9 mouse cellular contexts compared by ENCODE assay signal in the genomic region with DNA sequence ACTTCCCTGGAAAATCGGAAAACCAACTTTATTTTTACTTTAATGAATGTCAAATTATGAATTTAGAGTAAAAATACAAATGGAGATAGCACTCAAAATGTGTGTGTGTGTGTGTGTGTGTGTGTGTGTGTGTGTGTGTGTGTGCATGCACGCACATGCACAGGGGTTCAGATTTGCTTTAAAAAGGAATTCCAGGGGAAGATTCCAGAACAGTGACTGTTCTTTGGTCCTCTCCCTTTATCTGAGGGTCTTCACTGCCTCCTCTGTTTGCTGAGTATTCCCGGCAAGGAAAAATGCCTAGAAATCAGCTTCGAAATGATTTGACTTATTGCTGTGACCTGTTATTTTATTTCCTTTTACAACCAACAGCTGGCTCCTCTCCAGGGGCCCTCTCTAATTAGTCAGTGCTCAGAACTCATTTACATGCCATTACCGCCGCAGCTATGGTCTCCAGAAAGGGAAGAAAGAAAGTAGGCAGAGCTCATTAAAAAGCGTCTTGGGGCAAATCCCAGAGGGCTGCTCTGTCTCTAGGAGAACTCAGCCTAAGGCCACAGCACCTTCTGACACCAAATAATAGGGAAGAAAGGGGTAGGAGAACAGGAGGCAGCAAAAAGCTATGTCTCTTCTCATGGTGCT.
A peak's percentile ranks its signal among the peaks of the same experiment; 100 is the strongest.
DNase-seq lines count a peak whose midpoint lies in the region; ATAC-seq and TF ChIP-seq lines count a peak whose summit lies in the region.
"Had no signal": no experiment of that assay in that cellular context is flagged by ENCODE, and none has a peak within 500 bp of the region (broad histone marks: within the 10 kb centered on the region; RNA-seq: fewer than 3 reads in every experiment).

No protein-coding gene starts in this region.

- H3K4me2 ChIP-seq in forebrain, postnatal 0 days (ENCODE audit: low read depth): no peak overlapping the region
- H3K4me2 ChIP-seq in neural tube, embryonic 15.5 days: no peak overlapping the region

- H3K27me3 ChIP-seq in forebrain, postnatal 0 days (ENCODE audit: insufficient read depth, low read length): no peaks in the 10 kb centered on the region
- no peaks in the 10 kb centered on the region for H3K27me3 ChIP-seq in neural tube, embryonic 15.5 days (replicated peaks)

- TF ChIP-seq CTCF in forebrain, postnatal 0 days (IDR thresholded peaks at IDR 0.05; ENCODE audit: low read depth): no peak

- ATAC-seq in forebrain, postnatal 0 days: peak; percentile 86
- peak; percentile 79 for ATAC-seq in neural tube, embryonic 15.5 days (ENCODE audit: low FRiP score)

- H3K9ac ChIP-seq in forebrain, postnatal 0 days: no peak overlapping the region
- H3K9ac ChIP-seq in neural tube, embryonic 15.5 days (replicated peaks): no peak overlapping the region
- H3K9ac ChIP-seq: liver, embryonic 14.5 days had no signal

- no peak overlapping the region for H3K4me3 ChIP-seq in forebrain, postnatal 0 days (ENCODE audit: low read depth, low read length)
- no peak overlapping the region for H3K4me3 ChIP-seq in neural tube, embryonic 15.5 days (replicated peaks)

- H3K36me3 ChIP-seq in forebrain, postnatal 0 days (ENCODE audit: insufficient read depth): no peaks in the 10 kb centered on the region
- no peaks in the 10 kb centered on the region for H3K36me3 ChIP-seq in neural tube, embryonic 15.5 days

- peak; percentile 26 for DNase-seq in kidney, postnatal 10 days
- DNase-seq in kidney, adult 9 months: no peak
- DNase-seq in forebrain, postnatal 0 days: peak; percentile 69
- DNase-seq in layer of hippocampus, postnatal 36 days: peak; percentile 5 to 6
- DNase-seq in adrenal gland, adult 18-20 months (ENCODE audit: low spot score in 2 of 2): no peak
- no peak for DNase-seq in B cell, adult 2 months
- DNase-seq in ovary, postnatal 36 days (ENCODE audit: low spot score): no peak

- 9% methylated on average over 7 of the region's 7 CpGs for WGBS in forebrain, postnatal 0 days
- 14% methylated on average over 7 of the region's 7 CpGs for WGBS in neural tube, embryonic 15.5 days

- no peaks in the 10 kb centered on the region for H3K4me1 ChIP-seq in forebrain, postnatal 0 days (ENCODE audit: insufficient read depth)
- peaks cover 7% of the 10 kb centered on the region; the same call in 1 of the 2 replicates for H3K4me1 ChIP-seq in neural tube, embryonic 15.5 days

- H3K9me3 ChIP-seq in forebrain, postnatal 0 days (ENCODE audit: low read length): no peaks in the 10 kb centered on the region
- no peaks in the 10 kb centered on the region for H3K9me3 ChIP-seq in neural tube, embryonic 15.5 days (replicated peaks)

- no peak overlapping the region for H3K27ac ChIP-seq in forebrain, postnatal 0 days (ENCODE audit: low read depth, low read length)
- H3K27ac ChIP-seq in neural tube, embryonic 15.5 days (replicated peaks): peak overlapping the region; percentile 63
- H3K27ac ChIP-seq: liver, embryonic 14.5 days had no signal

Comparison
In these comparisons a context has a peak if more than half of its experiments do, and no peak if none do; other contexts are left out.
1. DNase-seq: peak in kidney, postnatal 10 days (single experiment), forebrain, postnatal 0 days (single experiment) and layer of hippocampus, postnatal 36 days (2 of 2); none in kidney, adult 9 months (single experiment), adrenal gland, adult 18-20 months (0 of 2), B cell, adult 2 months (0 of 2) and ovary, postnatal 36 days (single experiment).